Mouse (Mus musculus): Measurements from ENCODE around the gene Sema3b.

The Sema3b gene

DNA sequence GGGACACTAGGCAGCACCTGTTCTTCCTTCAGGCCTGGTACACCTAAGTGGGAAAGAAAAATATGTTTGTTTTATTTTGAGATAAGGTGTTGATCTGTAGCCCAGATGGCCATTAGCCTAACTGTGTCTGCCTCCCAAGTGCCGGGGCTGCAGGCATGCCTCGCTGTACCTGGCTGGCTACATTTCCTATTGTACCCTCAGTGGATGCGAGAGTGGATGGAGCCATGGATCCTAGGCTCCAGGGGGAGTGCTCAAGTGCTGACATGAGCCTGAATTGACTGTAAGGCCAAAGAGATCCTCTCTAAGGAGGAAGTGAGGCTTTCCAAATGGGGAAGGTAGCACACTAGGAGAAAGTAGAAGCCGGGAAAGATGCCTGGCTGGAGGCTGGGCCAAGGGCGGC is 61.1 kb downstream of the Sema3b start:
- no peak for DNase-seq (ENCODE audit: low spot score)

All from layer of hippocampus, adult 9-10 months (tissue).